Mouse (Mus musculus): ENCODE measurements around the gene Chst15. TPM values are rescaled to one million over a fixed set of nuclear protein-coding genes. Genes with fewer than 3 reads are reported as not detected.

Gene Chst15
- polyA plus RNA-seq, 1 experiment from 2014 or later = 25.5 TPM

DNA sequence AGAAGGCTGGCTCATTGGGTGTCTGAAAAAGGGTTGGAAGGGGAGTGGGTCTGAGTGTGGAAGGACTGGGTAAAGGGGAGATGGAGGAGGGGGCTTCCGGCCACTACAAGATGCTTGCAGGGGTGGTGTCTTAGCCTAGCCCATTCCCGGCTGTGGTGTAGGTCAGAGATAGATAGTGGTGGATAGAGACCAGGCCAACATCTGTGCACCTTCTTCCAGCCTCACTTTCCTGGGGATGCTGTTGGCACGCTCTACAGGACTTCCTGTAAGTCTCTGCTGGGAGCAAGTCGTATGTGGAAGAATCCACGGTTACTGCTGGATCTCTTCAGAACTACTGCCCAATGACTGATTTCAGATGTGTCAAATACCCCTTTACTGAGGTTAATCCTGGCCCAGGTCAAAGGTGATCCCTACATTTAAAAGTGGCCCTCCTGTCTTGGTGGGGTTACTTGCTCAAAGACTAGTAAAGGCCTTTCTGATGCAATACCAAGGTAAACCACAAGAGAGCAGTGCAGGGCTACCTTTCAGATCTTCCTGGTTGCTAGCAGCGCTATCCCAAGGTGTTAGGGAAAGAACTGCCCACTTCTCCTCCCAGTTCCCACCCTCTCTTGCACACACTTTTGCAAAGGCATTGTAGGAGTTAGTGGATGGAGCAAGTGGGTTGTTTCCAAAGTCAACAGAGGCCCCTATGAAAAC lies 90.5 kb downstream of the Chst15 start:
- H3K9ac ChIP-seq (ENCODE audit: low read depth, low read length) = no peak overlapping the region; the same call in 1 of the 2 replicates
- H3K27ac ChIP-seq (ENCODE audit: low read depth, low read length) = no peak overlapping the region
- no peak overlapping the region for H3K4me3 ChIP-seq (ENCODE audit: low read depth, low read length)
- DNase-seq (ENCODE audit: low spot score) = peak; percentile 93
- H3K9me3 ChIP-seq (ENCODE audit: control insufficient read depth, low read length) = no peaks in the 10 kb centered on the region
- WGBS = 64% methylated on average over 6 of the region's 6 CpGs
- no peaks in the 10 kb centered on the region for H3K36me3 ChIP-seq (ENCODE audit: control insufficient read depth, insufficient read depth, low read length)
- no peaks in the 10 kb centered on the region for H3K27me3 ChIP-seq (ENCODE audit: control insufficient read depth, insufficient read depth, low read length)
- peak; percentile 14; the same call in 1 of the 2 replicates for ATAC-seq (ENCODE audit: low FRiP score)
- no peaks in the 10 kb centered on the region for H3K4me1 ChIP-seq (replicated peaks; ENCODE audit: control insufficient read depth, insufficient read depth, low read length)
- H3K4me2 ChIP-seq (replicated peaks; ENCODE audit: low read depth, low read length) = no peak overlapping the region

- Histone ChIP-seq H3K27me3 (ENCODE audit: control insufficient read depth, insufficient read depth, low read length) (no peaks in the 10 kb centered on the region), H3K4me3 (ENCODE audit: low read depth, low read length) (no peak overlapping the region), H3K4me2 (replicated peaks; ENCODE audit: low read depth, low read length) (no peak overlapping the region), H3K9ac (ENCODE audit: low read depth, low read length) (no peak overlapping the region), H3K9me3 (ENCODE audit: control insufficient read depth, low read length) (no peaks in the 10 kb centered on the region), H3K27ac (ENCODE audit: low read depth, low read length) (no peak overlapping the region), H3K4me1 (replicated peaks; ENCODE audit: control insufficient read depth, insufficient read depth, low read length) (no peaks in the 10 kb centered on the region), H3K36me3 (ENCODE audit: control insufficient read depth, insufficient read depth, low read length) (no peaks in the 10 kb centered on the region)
- WGBS = 66% methylated on average over 10 of the region's 10 CpGs
- ATAC-seq (ENCODE audit: low FRiP score) (no peak), DNase-seq (ENCODE audit: low spot score) (no peak)
Measured at GRCm38 (mm10) chr7:132223452-132224141, 93.4 kb downstream of the Chst15 start.

GRCm38 (mm10) chr7:132214031-132214430 lies 103.0 kb downstream of the Chst15 start:
- DNase-seq (ENCODE audit: low spot score) (no peak), ATAC-seq (ENCODE audit: low FRiP score) (no peak)
- Histone ChIP-seq H3K9me3 (ENCODE audit: control insufficient read depth, low read length) (no peaks in the 10 kb centered on the region), H3K36me3 (ENCODE audit: control insufficient read depth, insufficient read depth, low read length) (no peaks in the 10 kb centered on the region), H3K27me3 (ENCODE audit: control insufficient read depth, insufficient read depth, low read length) (no peaks in the 10 kb centered on the region), H3K4me3 (ENCODE audit: low read depth, low read length) (no peak overlapping the region), H3K4me2 (replicated peaks; ENCODE audit: low read depth, low read length) (no peak overlapping the region), H3K9ac (ENCODE audit: low read depth, low read length) (no peak overlapping the region), H3K4me1 (replicated peaks; ENCODE audit: control insufficient read depth, insufficient read depth, low read length) (no peaks in the 10 kb centered on the region), H3K27ac (ENCODE audit: low read depth, low read length) (no peak overlapping the region)
- WGBS = 80% methylated on average over 10 of the region's 10 CpGs

- no peak overlapping the region for H3K4me3 ChIP-seq (ENCODE audit: low read depth, low read length)
- ATAC-seq (ENCODE audit: low FRiP score) (no peak), DNase-seq (ENCODE audit: low spot score) (peak; percentile 87)
- H3K27me3 ChIP-seq (ENCODE audit: control insufficient read depth, insufficient read depth, low read length) = no peaks in the 10 kb centered on the region
- no peak overlapping the region for H3K4me2 ChIP-seq (replicated peaks; ENCODE audit: low read depth, low read length)
- H3K36me3 ChIP-seq (ENCODE audit: control insufficient read depth, insufficient read depth, low read length) = no peaks in the 10 kb centered on the region
- no peak overlapping the region for H3K9ac ChIP-seq (ENCODE audit: low read depth, low read length)
- WGBS = 6% methylated on average over 8 of the region's 8 CpGs
- no peak overlapping the region for H3K27ac ChIP-seq (ENCODE audit: low read depth, low read length)
- no peaks in the 10 kb centered on the region for H3K9me3 ChIP-seq (ENCODE audit: control insufficient read depth, low read length)
- no peaks in the 10 kb centered on the region for H3K4me1 ChIP-seq (replicated peaks; ENCODE audit: control insufficient read depth, insufficient read depth, low read length)
Measured at GRCm38 (mm10) chr7:132213460-132213859, 103.6 kb downstream of the Chst15 start.

- Histone ChIP-seq H3K4me3 (ENCODE audit: low read depth, low read length) (no peak overlapping the region), H3K36me3 (ENCODE audit: control insufficient read depth, insufficient read depth, low read length) (no peaks in the 10 kb centered on the region), H3K9me3 (ENCODE audit: control insufficient read depth, low read length) (no peaks in the 10 kb centered on the region), H3K9ac (ENCODE audit: low read depth, low read length) (no peak overlapping the region), H3K27me3 (ENCODE audit: control insufficient read depth, insufficient read depth, low read length) (no peaks in the 10 kb centered on the region), H3K4me1 (replicated peaks; ENCODE audit: control insufficient read depth, insufficient read depth, low read length) (no peaks in the 10 kb centered on the region), H3K4me2 (replicated peaks; ENCODE audit: low read depth, low read length) (no peak overlapping the region), H3K27ac (ENCODE audit: low read depth, low read length) (no peak overlapping the region)
- DNase-seq (ENCODE audit: low spot score) (no peak), ATAC-seq (ENCODE audit: low FRiP score) (no peak)
- 76% methylated on average over 6 of the region's 6 CpGs for WGBS
Measured at GRCm38 (mm10) chr7:132211920-132212701, 104.9 kb downstream of the Chst15 start.

- no peak for DNase-seq (ENCODE audit: low spot score)
- ATAC-seq (ENCODE audit: low FRiP score) = no peak
- no peaks in the 10 kb centered on the region for H3K9me3 ChIP-seq (ENCODE audit: control insufficient read depth, low read length)
- H3K27ac ChIP-seq (ENCODE audit: low read depth, low read length) = no peak overlapping the region
- WGBS = 82% methylated on average over 5 of the region's 5 CpGs
- no peaks in the 10 kb centered on the region for H3K4me1 ChIP-seq (replicated peaks; ENCODE audit: control insufficient read depth, insufficient read depth, low read length)
- H3K36me3 ChIP-seq (ENCODE audit: control insufficient read depth, insufficient read depth, low read length) = no peaks in the 10 kb centered on the region
- no peak overlapping the region for H3K9ac ChIP-seq (ENCODE audit: low read depth, low read length)
- H3K4me3 ChIP-seq (ENCODE audit: low read depth, low read length) = no peak overlapping the region
- H3K4me2 ChIP-seq (replicated peaks; ENCODE audit: low read depth, low read length) = no peak overlapping the region
- no peaks in the 10 kb centered on the region for H3K27me3 ChIP-seq (ENCODE audit: control insufficient read depth, insufficient read depth, low read length)
Measured at GRCm38 (mm10) chr7:132210616-132211015, 106.4 kb downstream of the Chst15 start.

DNA sequence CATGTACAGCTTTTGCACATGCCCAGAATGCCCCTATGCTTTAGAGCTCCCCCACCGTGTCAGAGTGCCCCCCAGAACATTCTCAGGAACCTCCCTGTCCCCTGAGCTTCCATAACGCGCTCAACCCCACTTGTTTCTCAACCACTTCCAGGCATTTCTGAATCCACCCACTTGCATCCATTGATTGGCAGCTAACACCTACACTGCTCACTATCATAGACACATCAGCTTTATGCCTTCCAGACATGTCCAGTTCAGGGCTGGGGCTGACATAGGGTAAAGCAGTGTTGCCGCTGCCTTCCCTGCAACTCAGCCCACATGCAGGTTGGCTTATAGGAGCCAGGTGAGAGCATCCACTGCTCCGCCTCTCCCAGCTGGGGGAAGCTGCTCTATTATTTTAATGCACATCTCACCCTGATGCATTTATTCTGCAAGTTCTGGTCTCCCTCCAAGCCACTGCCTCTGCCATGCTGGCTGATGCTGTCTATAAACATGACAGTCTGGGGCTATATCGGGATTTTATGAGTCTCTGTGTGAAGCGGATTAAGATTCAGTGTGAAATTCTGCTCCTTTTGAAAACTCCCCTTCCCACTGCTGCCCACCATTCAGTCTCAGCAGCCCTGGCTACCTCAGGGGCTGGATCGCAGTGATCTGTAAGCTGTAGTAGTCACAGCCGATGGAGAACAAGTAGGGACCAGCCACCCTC lies 107.9 kb downstream of the Chst15 start:
- Histone ChIP-seq H3K4me2 (replicated peaks; ENCODE audit: low read depth, low read length) (no peak overlapping the region), H3K27ac (ENCODE audit: low read depth, low read length) (no peak overlapping the region), H3K4me3 (ENCODE audit: low read depth, low read length) (no peak overlapping the region), H3K27me3 (ENCODE audit: control insufficient read depth, insufficient read depth, low read length) (no peaks in the 10 kb centered on the region), H3K36me3 (ENCODE audit: control insufficient read depth, insufficient read depth, low read length) (no peaks in the 10 kb centered on the region), H3K9me3 (ENCODE audit: control insufficient read depth, low read length) (no peaks in the 10 kb centered on the region), H3K9ac (ENCODE audit: low read depth, low read length) (no peak overlapping the region), H3K4me1 (replicated peaks; ENCODE audit: control insufficient read depth, insufficient read depth, low read length) (no peaks in the 10 kb centered on the region)
- WGBS = 88% methylated on average over 9 of the region's 9 CpGs
- DNase-seq (ENCODE audit: low spot score) (no peak), ATAC-seq (ENCODE audit: low FRiP score) (no peak)

DNA sequence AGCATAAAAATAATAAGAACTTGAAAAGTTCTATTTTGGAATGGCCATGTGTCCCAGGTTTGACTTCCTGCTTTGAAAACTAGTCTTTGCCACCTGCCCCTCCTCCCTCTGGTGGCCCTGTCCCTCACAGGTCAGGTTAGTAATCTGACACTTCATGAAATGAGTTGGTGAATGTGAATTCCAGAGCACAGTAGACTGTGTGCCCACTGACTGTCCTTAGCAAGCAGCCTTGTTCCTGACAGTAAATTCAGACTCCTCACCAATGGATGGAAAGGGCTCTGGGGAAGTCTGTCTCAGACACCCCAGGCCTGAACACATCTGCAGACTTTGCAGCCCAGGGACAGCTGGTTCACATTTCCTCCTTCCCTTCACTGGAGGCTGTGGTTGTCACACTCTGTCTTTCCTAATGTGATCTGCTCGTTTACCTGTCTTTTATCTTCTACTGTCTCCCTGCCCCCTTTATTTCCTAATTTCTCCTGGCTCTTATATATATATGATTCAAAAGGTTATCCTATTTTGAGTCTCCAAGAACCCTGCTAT lies 112.9 kb downstream of the Chst15 start:
- 43% methylated on average over 1 of the region's 1 CpGs for WGBS
- Histone ChIP-seq H3K27ac (ENCODE audit: low read depth, low read length) (no peak overlapping the region), H3K4me2 (replicated peaks; ENCODE audit: low read depth, low read length) (no peak overlapping the region), H3K9me3 (ENCODE audit: control insufficient read depth, low read length) (no peaks in the 10 kb centered on the region), H3K4me1 (replicated peaks; ENCODE audit: control insufficient read depth, insufficient read depth, low read length) (no peaks in the 10 kb centered on the region), H3K9ac (ENCODE audit: low read depth, low read length) (no peak overlapping the region), H3K4me3 (ENCODE audit: low read depth, low read length) (no peak overlapping the region), H3K27me3 (ENCODE audit: control insufficient read depth, insufficient read depth, low read length) (no peaks in the 10 kb centered on the region), H3K36me3 (ENCODE audit: control insufficient read depth, insufficient read depth, low read length) (no peaks in the 10 kb centered on the region)
- DNase-seq (ENCODE audit: low spot score) (no peak), ATAC-seq (ENCODE audit: low FRiP score) (no peak)

Data from hindbrain, embryonic 11.5 days (tissue).